Mouse (Mus musculus) urinary bladder, postnatal 10 days (tissue): Measurements from ENCODE around the gene Cmc2.

Source experiments
- DNase-seq: peaks from one replicate; pipeline ENCODE4 v3.0.0; 2022; ENCODE audit warnings: low spot score

Gene Cmc2

DNA sequence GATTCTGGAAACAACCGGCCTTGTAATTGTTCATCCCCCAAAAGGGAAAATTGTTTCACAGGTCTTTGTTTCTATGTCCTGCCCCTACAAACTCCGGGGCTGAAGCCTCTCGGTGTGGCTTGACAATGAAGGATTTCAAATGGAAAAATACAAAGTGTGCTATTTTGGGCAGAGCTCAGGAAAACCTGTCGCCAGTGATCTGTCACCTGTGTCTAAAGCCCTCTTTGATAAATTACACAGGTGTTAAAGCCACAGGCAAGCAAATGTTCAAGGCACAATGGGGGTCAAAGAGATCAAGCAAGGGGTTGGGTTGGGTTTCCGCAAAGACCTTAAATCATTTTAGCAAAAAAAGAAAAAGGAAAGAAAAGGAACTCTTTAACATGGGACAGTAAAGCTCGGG is 78.6 kb downstream of the Cmc2 start:
- no peak for DNase-seq
